Mouse (Mus musculus) neural tube, embryonic 12.5 days (tissue): ENCODE measurements around the gene H2afy2. TPM values are rescaled to one million over a fixed set of nuclear protein-coding genes. Genes with fewer than 3 reads are reported as not detected.

ENCODE experiments used
- ATAC-seq: fragments of 200-750 bp; cut with Nextera tagmentation; 2 replicates; pipeline ENCODE4 v1.8.0; 2017; ENCODE audit warnings: low read depth, mild to moderate bottlenecking, moderate TSS enrichment, moderate library complexity; ENCODE audit not compliant: low FRiP score
- H3K27ac ChIP-seq: fragments of 300-500 bp; sonication (generic); 2 replicates; pipeline ENCODE4 v1.5.1; 2016
- H3K27me3 ChIP-seq: fragments of 300-500 bp; sonication (generic); replicated peaks from 2 replicates; pipeline ENCODE4 v1.6.1; 2016; ENCODE audit warnings: mild to moderate bottlenecking
- H3K36me3 ChIP-seq: fragments of 300-500 bp; sonication (generic); 2 replicates; pipeline ENCODE4 v1.6.1; 2016; ENCODE audit warnings: mild to moderate bottlenecking
- H3K4me1 ChIP-seq: fragments of 300-500 bp; sonication (generic); 2 replicates; pipeline ENCODE4 v1.6.1; 2016
- H3K4me2 ChIP-seq: fragments of 300-500 bp; sonication (generic); replicated peaks from 2 replicates; pipeline ENCODE4 v1.6.1; 2016; ENCODE audit warnings: mild to moderate bottlenecking
- H3K4me3 ChIP-seq: fragments of 300-500 bp; sonication (generic); 2 replicates; pipeline ENCODE4 v1.5.1; 2016
- H3K9ac ChIP-seq: fragments of 300-500 bp; sonication (generic); 2 replicates; pipeline ENCODE4 v1.6.1; 2016; ENCODE audit warnings: mild to moderate bottlenecking
- H3K9me3 ChIP-seq: fragments of 300-500 bp; sonication (generic); 2 replicates; pipeline ENCODE4 v1.6.1; 2016; ENCODE audit warnings: mild to moderate bottlenecking
- WGBS: fragments of 180-500 bp; shearing (Covaris S2); methylation state at CpG from one replicate; pipeline ENCODE4 v1.1.7; 2016; 5-methylcytosine and 5-hydroxymethylcytosine counted together
- polyA plus RNA-seq: library from polyadenylated mRNA; unstranded; fragments of >200 nt; fragmentation: Nextera tagmentation; extraction: Ambion mirVana; gene quantifications from 2 replicates; pipeline ENCODE4 v1.2.1, GENCODE M21; 2016

H2afy2 gene
- polyA plus RNA-seq, 1 experiment from 2014 or later = 333 TPM

DNA sequence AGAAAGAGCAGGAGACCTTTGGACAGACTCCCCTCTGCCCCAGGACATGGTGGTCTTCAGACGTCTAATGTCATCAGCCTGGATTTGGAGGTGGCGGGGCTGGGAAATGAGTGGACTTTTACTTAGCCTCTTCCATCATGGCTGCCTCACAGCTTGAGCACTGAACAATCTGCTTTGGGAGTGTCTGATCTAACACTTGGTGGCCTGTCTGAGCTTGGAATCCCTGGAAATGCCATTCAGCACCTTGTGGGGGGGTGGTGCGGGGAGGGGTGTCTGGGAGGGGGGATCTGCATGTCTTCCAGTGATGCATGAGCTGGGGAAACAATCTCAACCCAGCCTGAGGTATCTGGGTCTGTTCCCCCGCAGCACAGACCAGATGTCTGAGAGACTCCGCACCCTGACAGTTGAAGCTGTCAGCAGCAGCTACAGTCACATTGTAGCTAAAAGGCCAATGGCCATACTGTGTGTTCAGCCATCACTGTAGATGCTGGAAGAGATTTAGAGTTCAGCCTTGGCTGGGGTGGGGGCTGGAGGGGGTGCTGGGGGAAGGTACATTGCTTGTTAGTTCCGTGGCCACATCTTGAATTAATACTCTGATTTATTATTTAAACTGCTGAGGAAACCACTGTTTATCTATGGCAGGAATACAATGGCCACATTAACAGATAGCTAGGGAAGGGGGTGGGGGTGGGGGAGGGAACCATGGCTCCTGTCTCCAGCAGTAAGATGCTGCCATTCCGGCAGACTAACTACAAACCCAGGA, 39.2 kb upstream of the H2afy2 start:
- H3K27ac ChIP-seq = no peak overlapping the region; the same call in 1 of the 2 replicates
- H3K27me3 ChIP-seq = no peaks in the 10 kb centered on the region
- H3K36me3 ChIP-seq = no peaks in the 10 kb centered on the region
- peaks cover 20% of the 10 kb centered on the region for H3K4me1 ChIP-seq
- 55% methylated on average over 7 of the region's 7 CpGs for WGBS
- no peak overlapping the region for H3K4me3 ChIP-seq
- ATAC-seq = no peak
- H3K4me2 ChIP-seq = no peak overlapping the region
- no peak overlapping the region for H3K9ac ChIP-seq
- no peaks in the 10 kb centered on the region for H3K9me3 ChIP-seq

DNA sequence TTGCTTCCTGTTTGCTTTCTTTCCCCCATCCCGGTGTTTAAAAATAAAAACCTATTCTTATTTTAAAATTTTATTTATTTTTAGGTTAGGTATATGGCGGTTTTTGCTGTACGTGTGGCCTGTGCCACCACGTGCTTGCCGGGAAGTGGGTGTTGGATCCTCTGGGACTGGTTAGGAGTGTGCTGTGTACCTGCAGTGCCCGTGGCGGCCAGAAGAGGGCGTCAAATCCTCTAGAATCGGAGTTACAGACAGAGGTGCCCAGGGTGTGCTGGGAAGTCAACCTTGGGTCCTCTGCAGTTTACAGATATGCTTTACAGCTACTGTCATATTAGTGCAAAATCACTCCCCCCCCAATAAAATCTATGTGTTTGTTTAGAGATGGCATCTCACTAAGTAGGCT, 36.1 kb upstream of the H2afy2 start:
- no peak overlapping the region for H3K4me2 ChIP-seq
- no peak overlapping the region for H3K9ac ChIP-seq
- H3K4me1 ChIP-seq = peaks cover 12% of the 10 kb centered on the region
- H3K27ac ChIP-seq = no peak overlapping the region
- ATAC-seq = no peak
- WGBS = 60% methylated on average over 9 of the region's 9 CpGs
- H3K4me3 ChIP-seq = no peak overlapping the region
- H3K9me3 ChIP-seq = no peaks in the 10 kb centered on the region
- no peaks in the 10 kb centered on the region for H3K36me3 ChIP-seq
- H3K27me3 ChIP-seq = no peaks in the 10 kb centered on the region

- no peak for ATAC-seq
- 70% methylated on average over 5 of the region's 5 CpGs for WGBS
- no peak overlapping the region for H3K4me2 ChIP-seq
- no peaks in the 10 kb centered on the region for H3K36me3 ChIP-seq
- no peak overlapping the region for H3K27ac ChIP-seq
- no peaks in the 10 kb centered on the region for H3K4me1 ChIP-seq
- no peaks in the 10 kb centered on the region for H3K9me3 ChIP-seq
- no peak overlapping the region for H3K4me3 ChIP-seq
- H3K27me3 ChIP-seq = no peaks in the 10 kb centered on the region
- no peak overlapping the region for H3K9ac ChIP-seq
Measured at GRCm38 (mm10) chr10:61811987-61812386, 28.0 kb upstream of the H2afy2 start.

DNA sequence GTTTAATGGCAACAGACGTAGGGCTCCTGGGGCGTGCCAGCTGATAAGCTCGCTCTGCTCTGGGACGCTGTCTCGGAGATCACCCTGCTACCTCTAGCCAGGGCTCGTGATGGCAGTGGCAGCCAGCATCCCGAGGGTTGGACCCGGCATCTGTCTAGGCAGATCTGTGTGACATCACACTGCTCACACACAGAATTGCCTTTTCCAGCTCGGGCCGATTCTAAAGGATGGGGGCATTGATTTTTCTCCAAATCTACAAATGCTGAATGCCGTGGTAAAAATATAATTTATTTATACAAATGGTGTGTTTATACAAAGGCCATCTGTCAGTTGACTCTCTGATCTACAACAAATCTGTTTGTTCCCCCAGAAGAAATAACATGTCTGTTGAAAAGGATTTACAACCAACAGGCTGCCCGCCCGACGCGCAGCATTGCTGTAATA, 14.2 kb upstream of the H2afy2 start:
- H3K27me3 ChIP-seq = no peaks in the 10 kb centered on the region
- H3K9me3 ChIP-seq = no peaks in the 10 kb centered on the region
- WGBS = 71% methylated on average over 15 of the region's 15 CpGs
- no peak overlapping the region for H3K9ac ChIP-seq
- no peak overlapping the region for H3K4me2 ChIP-seq
- no peak overlapping the region for H3K4me3 ChIP-seq
- ATAC-seq = no peak
- H3K4me1 ChIP-seq = no peaks in the 10 kb centered on the region
- no peak overlapping the region for H3K27ac ChIP-seq
- no peaks in the 10 kb centered on the region for H3K36me3 ChIP-seq

DNA sequence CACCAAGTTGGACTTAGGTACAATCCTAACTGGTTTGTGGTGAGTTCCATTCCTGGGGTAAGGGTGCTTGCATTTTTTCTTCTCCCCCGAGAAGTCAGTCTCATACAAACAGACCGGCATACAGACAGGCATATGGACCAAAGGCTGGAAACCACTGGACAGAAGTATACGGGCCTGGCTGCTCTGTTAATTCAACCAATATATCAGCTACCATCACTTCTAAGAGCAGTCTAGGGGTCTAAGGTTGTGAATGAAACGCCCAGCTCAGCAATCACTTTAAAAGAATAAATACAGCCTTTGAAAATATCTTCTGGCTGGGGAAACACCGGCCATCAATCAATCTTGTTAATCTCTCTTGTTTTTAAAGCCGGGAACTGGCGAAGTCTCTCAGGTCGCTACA, 11.5 kb upstream of the H2afy2 start:
- 29% methylated on average over 8 of the region's 8 CpGs for WGBS
- Histone ChIP-seq H3K27me3 (no peaks in the 10 kb centered on the region), H3K36me3 (no peaks in the 10 kb centered on the region)

DNA sequence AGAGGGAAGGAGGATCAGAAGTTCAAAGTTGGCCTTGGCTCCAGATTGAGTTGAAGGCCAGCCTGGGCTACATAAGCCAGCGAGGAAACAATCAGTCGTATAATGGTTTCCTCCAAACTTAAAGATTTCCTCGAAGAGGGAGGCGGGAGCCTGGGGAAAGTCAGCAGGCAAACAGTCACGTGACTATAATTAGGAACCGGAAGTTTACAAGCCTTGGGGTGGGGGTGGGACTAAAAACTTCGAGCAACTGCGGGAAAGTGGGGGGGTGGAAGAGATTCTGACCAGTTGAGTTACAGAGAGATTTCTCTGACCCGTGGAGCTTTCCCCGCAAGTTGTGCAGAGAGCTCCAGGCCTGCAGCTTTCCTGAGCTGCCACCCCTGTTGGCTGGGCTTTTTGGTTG, 11.0 kb upstream of the H2afy2 start:
- Histone ChIP-seq H3K36me3 (no peaks in the 10 kb centered on the region), H3K27ac (no peak overlapping the region), H3K9ac (no peak overlapping the region), H3K27me3 (no peaks in the 10 kb centered on the region), H3K4me3 (no peak overlapping the region), H3K9me3 (no peaks in the 10 kb centered on the region), H3K4me1 (no peaks in the 10 kb centered on the region), H3K4me2 (no peak overlapping the region)
- 56% methylated on average over 10 of the region's 10 CpGs for WGBS
- ATAC-seq = no peak

More for the DNA sequence above, 11.5 kb upstream of the H2afy2 start:
- Histone ChIP-seq H3K9me3 (no peaks in the 10 kb centered on the region), H3K4me3 (no peak overlapping the region), H3K4me2 (no peak overlapping the region), H3K9ac (no peak overlapping the region), H3K27ac (no peak overlapping the region), H3K4me1 (no peaks in the 10 kb centered on the region)
- no peak for ATAC-seq

GRCm38 (mm10) chr10:61793015-61793414, 9.1 kb upstream of the H2afy2 start:
- no peak for ATAC-seq
- Histone ChIP-seq H3K9ac (no peak overlapping the region), H3K36me3 (no peaks in the 10 kb centered on the region), H3K27me3 (no peaks in the 10 kb centered on the region), H3K4me3 (no peak overlapping the region), H3K27ac (no peak overlapping the region), H3K4me1 (no peaks in the 10 kb centered on the region), H3K4me2 (no peak overlapping the region), H3K9me3 (no peaks in the 10 kb centered on the region)
- WGBS = 60% methylated on average over 8 of the region's 8 CpGs

DNA sequence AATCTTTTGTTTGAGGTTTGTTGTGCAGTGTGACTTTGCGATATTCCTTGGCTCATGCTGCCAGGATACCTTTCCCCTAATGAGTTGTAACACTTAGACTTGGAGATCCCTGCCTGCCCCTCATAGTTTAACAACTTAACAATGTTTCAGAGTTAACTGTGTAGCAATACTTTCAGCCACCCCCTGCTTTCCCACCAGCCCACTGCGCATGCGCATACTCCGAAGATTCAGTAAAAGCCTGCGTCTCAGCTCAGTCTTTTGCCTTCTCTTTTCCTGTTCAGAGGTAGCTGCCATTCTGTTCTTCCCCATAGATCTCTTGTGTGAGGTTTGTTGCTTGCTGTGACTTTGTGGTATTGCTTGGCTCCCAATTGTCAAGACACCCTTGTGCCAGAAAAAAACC, 4.6 kb upstream of the H2afy2 start:
- 94% methylated on average over 5 of the region's 5 CpGs for WGBS
- H3K9ac ChIP-seq = no peak overlapping the region
- H3K4me3 ChIP-seq = no peak overlapping the region
- ATAC-seq = no peak
- no peaks in the 10 kb centered on the region for H3K9me3 ChIP-seq
- no peak overlapping the region for H3K4me2 ChIP-seq
- H3K27ac ChIP-seq = no peak overlapping the region
- H3K4me1 ChIP-seq = 0 out of 2 replicates have a peak, but pooled peaks cover 2% of the 10 kb centered on the region
- no peaks in the 10 kb centered on the region for H3K36me3 ChIP-seq
- H3K27me3 ChIP-seq = no peaks in the 10 kb centered on the region

DNA sequence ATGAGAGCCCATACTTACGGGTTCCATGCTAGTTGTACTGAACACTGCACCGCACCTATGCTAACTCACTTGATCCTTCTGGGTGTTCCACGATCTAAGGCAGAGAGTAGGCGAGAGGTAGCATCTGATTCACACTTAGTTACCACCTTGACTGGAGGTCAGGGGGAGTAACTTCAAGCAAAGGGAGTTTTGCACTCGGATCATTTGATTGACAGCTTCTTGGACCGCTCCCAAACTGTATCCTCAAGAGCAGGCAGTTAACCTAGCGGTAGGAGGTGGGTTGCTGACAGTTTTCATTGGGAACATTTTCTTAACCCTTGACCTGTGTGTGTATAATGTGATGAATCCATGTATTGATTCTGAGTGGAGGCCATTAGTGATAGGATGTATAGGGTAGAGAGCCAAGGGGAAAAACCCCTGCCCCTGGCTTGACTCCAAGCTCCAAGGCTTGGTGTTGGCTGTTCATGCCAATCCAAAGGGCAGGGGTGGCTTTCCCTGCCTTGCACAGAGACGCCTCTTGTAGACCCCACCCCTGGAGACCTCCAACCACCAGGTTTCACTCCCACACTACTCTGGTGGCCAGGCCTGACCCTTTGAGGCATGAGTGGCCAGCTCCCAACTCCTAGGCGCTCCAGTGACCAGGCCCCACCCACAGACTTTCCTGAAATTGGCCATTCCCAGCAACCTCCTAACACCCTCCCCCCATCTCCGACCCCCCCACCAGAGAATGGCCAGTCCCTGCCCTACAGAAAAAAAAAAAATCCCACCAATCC, 3.8 kb upstream of the H2afy2 start:
- no peak overlapping the region for H3K9ac ChIP-seq

GRCm38 (mm10) chr10:61784414-61784813, 467 bp upstream of the H2afy2 start:
- Histone ChIP-seq H3K4me2 (peak overlapping the region; percentile 55), H3K27ac (peak overlapping the region; percentile 98), H3K27me3 (no peaks in the 10 kb centered on the region), H3K4me3 (peak overlapping the region; percentile 84), H3K4me1 (peaks cover 16% of the 10 kb centered on the region), H3K9ac (peak overlapping the region; percentile 99), H3K9me3 (no peaks in the 10 kb centered on the region), H3K36me3 (no peaks in the 10 kb centered on the region)
- ATAC-seq = no peak
- WGBS = 14% methylated on average over 10 of the region's 10 CpGs

More for the DNA sequence above, 3.8 kb upstream of the H2afy2 start:
- 86% methylated on average over 10 of the region's 10 CpGs for WGBS
- 0 out of 2 replicates have a peak, but pooled peaks cover 2% of the 10 kb centered on the region for H3K4me1 ChIP-seq
- no peaks in the 10 kb centered on the region for H3K36me3 ChIP-seq
- no peaks in the 10 kb centered on the region for H3K9me3 ChIP-seq
- H3K27me3 ChIP-seq = no peaks in the 10 kb centered on the region
- H3K4me3 ChIP-seq = no peak overlapping the region
- no peak overlapping the region for H3K27ac ChIP-seq
- ATAC-seq = no peak
- no peak overlapping the region for H3K4me2 ChIP-seq

GRCm38 (mm10) chr10:61782799-61783611, 942 bp downstream of the H2afy2 start:
- Histone ChIP-seq H3K9ac (peak overlapping the region; percentile 99), H3K4me1 (peaks cover 16% of the 10 kb centered on the region), H3K27me3 (no peaks in the 10 kb centered on the region), H3K27ac (peak overlapping the region; percentile 98), H3K4me3 (peak overlapping the region; percentile 84), H3K36me3 (no peaks in the 10 kb centered on the region), H3K9me3 (no peaks in the 10 kb centered on the region), H3K4me2 (peak overlapping the region; percentile 55)
- ATAC-seq = peak; percentile 78
- WGBS = under 1% methylated on average over 73 of the region's 74 CpGs
